Mouse (Mus musculus) gastrocnemius, adult 2 months (tissue): ENCODE results near the gene Syk. TPM values are rescaled to one million over a fixed set of nuclear protein-coding genes. Genes with fewer than 3 reads are reported as not detected.

ENCODE experiments used
- DNase-seq: peaks from one replicate; pipeline ENCODE4 v3.0.0; 2022
- H3K27ac ChIP-seq: fragments of 200-600 bp; 2 replicates; pipeline ENCODE4 v1.8.1; 2022; ENCODE audit warnings: mild to moderate bottlenecking
- H3K4me3 ChIP-seq: fragments of 200-600 bp; 2 replicates; pipeline ENCODE4 v1.8.1; 2022; ENCODE audit warnings: mild to moderate bottlenecking, moderate library complexity
- CTCF ChIP-seq: fragments of 200-600 bp; IDR thresholded peaks from 2 replicates; pipeline ENCODE4 v1.8.1; 2022; ENCODE audit warnings: antibody characterized with exemption, mild to moderate bottlenecking, moderate library complexity
- intact Hi-C: fragments of 180-260 bp; cut with DNase I; formaldehyde crosslinking; loops from one replicate; pipeline ENCODE4 v1.15.1; 2025
- total RNA-seq, 2 experiments: library from RNA; stranded (reverse); gene quantifications; 2 replicates each; pipeline ENCODE4 v1.2.3; 2021

Syk gene
- total RNA-seq, 2 experiments from 2014 or later: 1.9 to 2.2 TPM

- intact Hi-C loops: no loop called here
- Histone ChIP-seq H3K4me3 (no peak overlapping the region), H3K27ac (no peak overlapping the region)
- TF ChIP-seq CTCF: no peak
- DNase-seq: no peak
Measured at GRCm38 (mm10) chr13:52589043-52589442, 6.1 kb downstream of the Syk start.

GRCm38 (mm10) chr13:52591831-52592230 lies 8.9 kb downstream of the Syk start:
- intact Hi-C loops: no loop called here
- H3K4me3 ChIP-seq: no peak overlapping the region
- no peak for DNase-seq
- no peak for TF ChIP-seq CTCF
- H3K27ac ChIP-seq: no peak overlapping the region

- TF ChIP-seq CTCF: no peak
- Histone ChIP-seq H3K27ac (no peak overlapping the region), H3K4me3 (peak overlapping the region; percentile 40)
- intact Hi-C loops: no loop called here
- no peak for DNase-seq
Measured at GRCm38 (mm10) chr13:52596692-52597091, 13.7 kb downstream of the Syk start.

GRCm38 (mm10) chr13:52597092-52597678 lies 14.2 kb downstream of the Syk start:
- TF ChIP-seq CTCF: no peak
- peak overlapping the region; percentile 40 for H3K4me3 ChIP-seq

GRCm38 (mm10) chr13:52598233-52598632 lies 15.3 kb downstream of the Syk start:
- no peak overlapping the region for H3K4me3 ChIP-seq
- H3K27ac ChIP-seq: no peak overlapping the region
- no peak for TF ChIP-seq CTCF
- intact Hi-C loops: no loop called here
- DNase-seq: no peak

More at GRCm38 (mm10) chr13:52597092-52597678, 14.2 kb downstream of the Syk start:
- no peak for DNase-seq
- intact Hi-C loops: no loop called here
- no peak overlapping the region for H3K27ac ChIP-seq

- H3K4me3 ChIP-seq: no peak overlapping the region
- H3K27ac ChIP-seq: no peak overlapping the region
- TF ChIP-seq CTCF: no peak
- no peak for DNase-seq
- intact Hi-C loops: no loop called here
Measured at GRCm38 (mm10) chr13:52600015-52600643, 17.2 kb downstream of the Syk start.

- intact Hi-C loops: no loop called here
- Histone ChIP-seq H3K27ac (no peak overlapping the region), H3K4me3 (no peak overlapping the region)
- TF ChIP-seq CTCF: no peak
- no peak for DNase-seq
Measured at GRCm38 (mm10) chr13:52602752-52603151, 19.8 kb downstream of the Syk start.

- Histone ChIP-seq H3K27ac (no peak overlapping the region), H3K4me3 (no peak overlapping the region)
- DNase-seq: no peak
- intact Hi-C loops: no loop called here
- no peak for TF ChIP-seq CTCF
Measured at GRCm38 (mm10) chr13:52603704-52604349, 20.9 kb downstream of the Syk start.

GRCm38 (mm10) chr13:52605006-52605405 lies 22.0 kb downstream of the Syk start:
- intact Hi-C loops: no loop called here
- no peak for DNase-seq
- Histone ChIP-seq H3K4me3 (no peak overlapping the region), H3K27ac (no peak overlapping the region)
- no peak for TF ChIP-seq CTCF

- no peak for TF ChIP-seq CTCF
- DNase-seq: peak; percentile 62
- intact Hi-C loops: no loop called here
- Histone ChIP-seq H3K4me3 (no peak overlapping the region), H3K27ac (no peak overlapping the region)
Measured at GRCm38 (mm10) chr13:52605911-52606310, 22.9 kb downstream of the Syk start.

GRCm38 (mm10) chr13:52606656-52607275 lies 23.8 kb downstream of the Syk start:
- Histone ChIP-seq H3K27ac (no peak overlapping the region), H3K4me3 (no peak overlapping the region)
- DNase-seq: no peak
- TF ChIP-seq CTCF: no peak
- intact Hi-C loops: no loop called here

GRCm38 (mm10) chr13:52607964-52608363 lies 25.0 kb downstream of the Syk start:
- DNase-seq: no peak
- TF ChIP-seq CTCF: no peak
- intact Hi-C loops: no loop called here
- Histone ChIP-seq H3K4me3 (no peak overlapping the region), H3K27ac (no peak overlapping the region)

- Histone ChIP-seq H3K4me3 (no peak overlapping the region), H3K27ac (no peak overlapping the region)
- intact Hi-C loops: no loop called here
- no peak for DNase-seq
- no peak for TF ChIP-seq CTCF
Measured at GRCm38 (mm10) chr13:52610463-52610862, 27.5 kb downstream of the Syk start.
